Mouse (Mus musculus) testis, adult 2 months (tissue): ENCODE measurements around the gene Serpina3a. TPM values are rescaled to one million over a fixed set of nuclear protein-coding genes. Genes with fewer than 3 reads are reported as not detected.

Experiments used
- H3K27ac ChIP-seq: fragments of 200-500 bp; 2 replicates; pipeline ENCODE4 v1.5.1; 2012; ENCODE audit warnings: low read depth, low read length; ENCODE audit not compliant: control insufficient read depth, insufficient read depth
- H3K27me3 ChIP-seq: fragments of 200-500 bp; 2 replicates; pipeline ENCODE4 v1.6.1; 2012; ENCODE audit warnings: mild to moderate bottlenecking, low read length, moderate library complexity; ENCODE audit not compliant: control insufficient read depth, insufficient read depth
- H3K36me3 ChIP-seq: fragments of 200-500 bp; 2 replicates; pipeline ENCODE4 v1.6.1; 2012; ENCODE audit warnings: mild to moderate bottlenecking, low read length; ENCODE audit not compliant: control insufficient read depth, insufficient read depth
- H3K4me1 ChIP-seq: fragments of 200-500 bp; 2 replicates; pipeline ENCODE4 v1.6.1; 2012; ENCODE audit warnings: low read length; ENCODE audit not compliant: control insufficient read depth, insufficient read depth
- H3K4me3 ChIP-seq: fragments of 200-500 bp; 2 replicates; pipeline ENCODE4 v1.5.1; 2012; ENCODE audit warnings: low read depth, mild to moderate bottlenecking, low read length, moderate library complexity, mixed read lengths; ENCODE audit not compliant: control insufficient read depth
- CTCF ChIP-seq: fragments of 200-500 bp; IDR thresholded peaks from 2 replicates; pipeline ENCODE4 v1.5.1; 2012; ENCODE audit warnings: low read depth, mild to moderate bottlenecking, inconsistent platforms, low read length, moderate library complexity; ENCODE audit not compliant: control insufficient read depth, insufficient read depth, insufficient replicate concordance
- POLR2A ChIP-seq: fragments of 200-500 bp; IDR thresholded peaks from 2 replicates; pipeline ENCODE4 v1.6.1; 2012; ENCODE audit warnings: low read depth, mild to moderate bottlenecking, inconsistent platforms, low read length, moderate library complexity; ENCODE audit not compliant: control insufficient read depth
- polyA plus RNA-seq: library from polyadenylated mRNA; depleted of rRNA; stranded (reverse); fragments of >200 nt; gene quantifications from 2 replicates; pipeline ENCODE4 v1.2.3, GENCODE M21; 2012

The Serpina3a gene
- polyA plus RNA-seq, 1 experiment: 25.2 TPM

DNA sequence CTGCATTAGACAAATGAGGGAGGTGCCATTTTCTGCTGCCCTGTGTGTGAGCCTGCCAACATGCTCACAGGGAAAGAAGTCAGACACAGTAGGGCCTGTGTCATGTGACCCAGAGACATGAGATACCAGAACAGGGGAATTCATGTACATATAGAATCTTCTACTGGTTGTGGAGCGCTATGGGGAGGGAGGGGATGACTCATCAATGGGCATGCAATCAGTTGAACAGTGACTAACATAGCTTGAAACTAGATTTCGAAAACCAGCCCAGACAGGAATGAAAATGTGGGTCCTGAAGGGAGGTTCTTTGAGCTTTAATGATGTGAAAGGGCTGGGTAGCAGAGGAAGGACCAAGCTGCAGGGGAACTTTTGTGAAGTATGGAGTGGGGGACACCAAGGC, 11.5 kb downstream of the Serpina3a start:
- H3K36me3 ChIP-seq: no peaks in the 10 kb centered on the region
- no peaks in the 10 kb centered on the region for H3K4me1 ChIP-seq
- H3K4me3 ChIP-seq: no peak overlapping the region
- no peak overlapping the region for H3K27ac ChIP-seq
- no peaks in the 10 kb centered on the region for H3K27me3 ChIP-seq
- TF ChIP-seq CTCF (no peak), POLR2A (no peak)

DNA sequence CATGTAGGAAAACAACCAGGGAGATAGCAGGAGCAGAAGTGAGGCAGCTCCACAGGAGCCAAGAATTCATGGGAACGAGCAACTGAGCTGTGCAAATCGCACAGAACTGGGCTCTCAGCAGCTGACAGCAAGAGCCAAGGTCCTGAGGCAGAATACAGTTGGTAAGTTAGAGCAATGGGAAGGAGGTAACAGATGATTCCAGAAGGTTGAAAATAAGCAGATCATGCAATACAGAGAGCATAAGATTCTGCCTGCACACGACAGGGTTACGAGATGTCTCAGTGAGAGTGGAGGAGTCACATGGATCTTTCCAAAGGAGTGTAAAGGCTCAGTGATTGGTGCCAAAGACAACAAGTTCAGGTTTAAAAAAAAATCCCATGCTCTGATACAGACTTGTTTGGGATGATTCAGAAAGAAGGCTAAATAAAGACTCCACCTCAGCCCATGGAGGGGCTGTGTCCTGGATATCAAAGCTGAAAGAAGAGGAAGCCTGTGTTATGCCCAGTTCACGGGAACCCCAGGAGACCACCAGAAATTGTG, 12.6 kb downstream of the Serpina3a start:
- no peaks in the 10 kb centered on the region for H3K27me3 ChIP-seq

GRCm38 (mm10) chr12:104127696-104128095, 15.2 kb downstream of the Serpina3a start, which contains the start of gene Serpina3b:
Gene Serpina3b, plus strand, starts transcription at chr12:104127996.
- H3K27me3 ChIP-seq: no peaks in the 10 kb centered on the region

More for the DNA sequence above, 12.6 kb downstream of the Serpina3a start:
- TF ChIP-seq POLR2A (no peak), CTCF (no peak)
- H3K4me3 ChIP-seq: no peak overlapping the region
- H3K27ac ChIP-seq: no peak overlapping the region
- no peaks in the 10 kb centered on the region for H3K36me3 ChIP-seq
- no peaks in the 10 kb centered on the region for H3K4me1 ChIP-seq

DNA sequence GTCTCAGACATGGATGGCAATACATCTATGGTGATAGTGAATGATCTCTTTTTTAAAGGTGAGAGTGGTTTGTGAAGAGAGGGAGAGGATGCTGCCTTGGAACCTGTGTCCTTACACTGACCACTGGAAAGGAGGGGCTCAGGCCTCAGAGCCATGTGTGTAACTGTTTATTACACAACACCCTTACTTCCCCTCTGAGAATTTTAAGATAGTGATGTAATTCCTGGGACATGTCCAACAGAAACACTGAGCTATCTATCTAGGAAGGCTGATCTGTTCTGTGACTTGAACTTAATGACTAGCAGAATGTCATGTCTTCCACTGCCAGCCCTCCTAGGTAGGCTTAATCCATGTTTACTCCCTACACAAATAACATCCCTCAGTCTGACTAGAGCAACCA, 18.5 kb downstream of the Serpina3a start:
- TF ChIP-seq POLR2A (no peak), CTCF (no peak)
- Histone ChIP-seq H3K36me3 (no peaks in the 10 kb centered on the region), H3K27ac (no peak overlapping the region), H3K4me1 (no peaks in the 10 kb centered on the region), H3K4me3 (no peak overlapping the region), H3K27me3 (no peaks in the 10 kb centered on the region)

More at GRCm38 (mm10) chr12:104127696-104128095, 15.2 kb downstream of the Serpina3a start, which contains the start of gene Serpina3b:
- Histone ChIP-seq H3K4me1 (no peaks in the 10 kb centered on the region), H3K27ac (no peak within 1 kb of the TSS), H3K36me3 (no peaks in the 10 kb centered on the region), H3K4me3 (no peak within 1 kb of the TSS)
- TF ChIP-seq POLR2A: no peak
- no peak for TF ChIP-seq CTCF

- H3K36me3 ChIP-seq: no peaks in the 10 kb centered on the region
- no peak overlapping the region for H3K27ac ChIP-seq
- H3K27me3 ChIP-seq: no peaks in the 10 kb centered on the region
- no peaks in the 10 kb centered on the region for H3K4me1 ChIP-seq
- no peak for TF ChIP-seq POLR2A
- TF ChIP-seq CTCF: no peak
- no peak overlapping the region for H3K4me3 ChIP-seq
These were observed 25.7 kb downstream of the Serpina3a start for GRCm38 (mm10) chr12:104138216-104138615.

- TF ChIP-seq CTCF (no peak), POLR2A (no peak)
- no peaks in the 10 kb centered on the region for H3K27me3 ChIP-seq
- H3K4me1 ChIP-seq: no peaks in the 10 kb centered on the region
- no peak overlapping the region for H3K27ac ChIP-seq
- H3K36me3 ChIP-seq: no peaks in the 10 kb centered on the region
- H3K4me3 ChIP-seq: no peak overlapping the region
These were observed 28.1 kb downstream of the Serpina3a start for GRCm38 (mm10) chr12:104140543-104141103.

GRCm38 (mm10) chr12:104141506-104141905, 29.0 kb downstream of the Serpina3a start:
- Histone ChIP-seq H3K4me1 (no peaks in the 10 kb centered on the region), H3K36me3 (no peaks in the 10 kb centered on the region), H3K27me3 (no peaks in the 10 kb centered on the region), H3K27ac (no peak overlapping the region), H3K4me3 (no peak overlapping the region)
- TF ChIP-seq POLR2A: no peak
- no peak for TF ChIP-seq CTCF
